Mouse (Mus musculus): ENCODE measurements around the gene Lyst. TPM values are rescaled to one million over a fixed set of nuclear protein-coding genes. Genes with fewer than 3 reads are reported as not detected.

Gene Lyst
- total and polyA plus RNA-seq, 3 experiments = 2.0 to 6.8 (median 6.7) TPM

DNA sequence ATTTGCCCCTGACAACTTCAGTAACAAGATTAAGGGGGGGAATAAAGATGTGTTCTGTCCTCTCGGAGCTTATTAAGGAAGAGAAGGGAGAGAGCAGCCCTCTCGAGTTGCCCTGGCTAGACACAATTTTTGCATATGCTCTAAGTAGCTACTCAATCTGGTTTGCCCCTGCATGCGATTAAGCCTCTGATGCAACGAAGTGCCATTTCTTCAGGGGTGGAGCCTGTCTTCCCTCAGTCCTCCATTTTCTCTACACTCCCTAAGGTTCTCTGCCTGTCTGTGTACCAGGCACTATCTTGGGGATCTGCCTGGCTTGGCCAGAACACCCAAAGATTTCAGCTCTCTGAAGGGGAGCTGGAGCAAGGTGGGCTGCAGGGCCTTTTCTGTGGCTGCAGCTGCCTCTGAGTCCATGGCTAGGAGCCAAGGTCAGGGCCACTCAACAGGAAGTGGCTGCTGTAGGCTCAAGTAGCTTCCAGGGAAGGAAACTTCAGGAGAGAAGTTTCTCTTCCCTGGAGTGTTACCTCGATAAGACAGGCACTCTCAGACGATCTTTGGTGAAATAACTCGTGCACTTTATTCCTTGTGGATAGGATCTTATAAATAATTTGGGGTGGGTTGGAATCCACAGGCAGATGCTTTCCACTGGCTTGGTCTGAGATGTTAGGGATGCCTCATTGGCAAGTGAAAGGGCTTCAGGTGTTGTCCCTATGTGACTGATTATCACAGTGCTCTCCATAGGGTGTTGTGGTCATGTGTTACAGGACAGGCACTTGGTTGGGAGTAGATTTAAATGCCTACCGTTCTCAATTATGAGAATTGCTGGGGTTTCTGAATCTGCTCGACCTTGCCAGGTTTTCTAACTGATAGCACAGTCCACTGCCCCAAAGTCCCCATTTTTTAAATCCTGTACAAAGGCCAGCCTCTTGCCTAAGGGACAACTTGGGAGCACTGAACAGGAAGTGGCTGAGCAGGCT, 40.2 kb upstream of the Lyst start:
- 0 out of 2 replicates have a peak, but pooled peaks cover 1% of the 10 kb centered on the region for H3K4me1 ChIP-seq (ENCODE audit: control insufficient read depth, insufficient read depth, low read length)
- H3K79me2 ChIP-seq (replicated peaks; ENCODE audit: control insufficient read depth, insufficient read depth, low read length) = no peaks in the 10 kb centered on the region
- H3K27ac ChIP-seq = no peak overlapping the region
- no peak overlapping the region for H3K4me3 ChIP-seq
- TF ChIP-seq POLR2A (IDR thresholded peaks at IDR 0.05; ENCODE audit: insufficient read depth, low read depth, low read length) (no peak), EP300 (IDR thresholded peaks at IDR 0.05; ENCODE audit: insufficient read depth, low read depth, low read length) (no peak), CTCF (IDR thresholded peaks at IDR 0.05) (no peak)
- no peak for DNase-seq
- intact Hi-C loops (cut with DNase I) = no loop called here
- 62% methylated on average over 9 of the region's 9 CpGs for WGBS
- H3K9ac ChIP-seq (ENCODE audit: low read depth, low read length) = no peak overlapping the region
- H3K36me3 ChIP-seq (ENCODE audit: control insufficient read depth, insufficient read depth, low read length) = no peaks in the 10 kb centered on the region
- H3K27me3 ChIP-seq (ENCODE audit: control insufficient read depth, insufficient read depth, low read length) = no peaks in the 10 kb centered on the region

DNA sequence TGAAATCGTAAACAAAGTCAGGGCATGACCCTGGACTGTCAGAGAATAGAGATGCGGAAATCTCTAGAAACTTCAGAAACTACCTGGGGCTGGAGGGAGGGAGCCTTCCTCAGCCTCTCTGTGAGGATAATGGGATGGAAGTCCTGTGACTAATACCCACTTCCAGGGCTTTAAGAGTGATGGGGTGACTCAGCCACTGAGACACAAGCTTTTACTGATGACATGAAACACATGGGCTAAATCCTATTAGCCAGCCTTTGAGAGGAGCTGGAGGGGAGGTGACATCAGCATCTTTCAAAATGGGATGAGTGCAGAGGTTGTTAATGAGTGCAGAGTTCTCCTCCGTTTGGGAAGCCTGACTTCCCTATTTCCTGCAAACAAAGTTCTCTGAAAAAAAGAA, 38.2 kb upstream of the Lyst start:
- H3K36me3 ChIP-seq (ENCODE audit: control insufficient read depth, insufficient read depth, low read length) = no peaks in the 10 kb centered on the region
- no peak overlapping the region for H3K27ac ChIP-seq
- H3K4me1 ChIP-seq (ENCODE audit: control insufficient read depth, insufficient read depth, low read length) = peaks cover 1% of the 10 kb centered on the region; the same call in 1 of the 2 replicates
- DNase-seq = no peak
- intact Hi-C loops (cut with DNase I) = no loop called here
- no peaks in the 10 kb centered on the region for H3K79me2 ChIP-seq (replicated peaks; ENCODE audit: control insufficient read depth, insufficient read depth, low read length)
- WGBS = 74% methylated on average over 3 of the region's 3 CpGs
- H3K4me3 ChIP-seq = no peak overlapping the region
- TF ChIP-seq POLR2A (IDR thresholded peaks at IDR 0.05; ENCODE audit: insufficient read depth, low read depth, low read length) (no peak), EP300 (IDR thresholded peaks at IDR 0.05; ENCODE audit: insufficient read depth, low read depth, low read length) (no peak), CTCF (IDR thresholded peaks at IDR 0.05) (no peak)
- H3K9ac ChIP-seq (ENCODE audit: low read depth, low read length) = no peak overlapping the region
- no peaks in the 10 kb centered on the region for H3K27me3 ChIP-seq (ENCODE audit: control insufficient read depth, insufficient read depth, low read length)

- no peak overlapping the region for H3K4me3 ChIP-seq
- intact Hi-C loops (cut with DNase I) = no loop called here
- no peaks in the 10 kb centered on the region for H3K36me3 ChIP-seq (ENCODE audit: control insufficient read depth, insufficient read depth, low read length)
- H3K27me3 ChIP-seq (ENCODE audit: control insufficient read depth, insufficient read depth, low read length) = no peaks in the 10 kb centered on the region
- WGBS = 54% methylated on average over 1 of the region's 1 CpGs
- DNase-seq = no peak
- no peak for TF ChIP-seq EP300 (IDR thresholded peaks at IDR 0.05; ENCODE audit: insufficient read depth, low read depth, low read length)
- H3K9ac ChIP-seq (ENCODE audit: low read depth, low read length) = no peak overlapping the region
- no peaks in the 10 kb centered on the region for H3K79me2 ChIP-seq (replicated peaks; ENCODE audit: control insufficient read depth, insufficient read depth, low read length)
- peaks cover 1% of the 10 kb centered on the region; the same call in 1 of the 2 replicates for H3K4me1 ChIP-seq (ENCODE audit: control insufficient read depth, insufficient read depth, low read length)
- no peak overlapping the region for H3K27ac ChIP-seq
These were observed 36.5 kb upstream of the Lyst start for GRCm38 (mm10) chr13:13553660-13554059.

DNA sequence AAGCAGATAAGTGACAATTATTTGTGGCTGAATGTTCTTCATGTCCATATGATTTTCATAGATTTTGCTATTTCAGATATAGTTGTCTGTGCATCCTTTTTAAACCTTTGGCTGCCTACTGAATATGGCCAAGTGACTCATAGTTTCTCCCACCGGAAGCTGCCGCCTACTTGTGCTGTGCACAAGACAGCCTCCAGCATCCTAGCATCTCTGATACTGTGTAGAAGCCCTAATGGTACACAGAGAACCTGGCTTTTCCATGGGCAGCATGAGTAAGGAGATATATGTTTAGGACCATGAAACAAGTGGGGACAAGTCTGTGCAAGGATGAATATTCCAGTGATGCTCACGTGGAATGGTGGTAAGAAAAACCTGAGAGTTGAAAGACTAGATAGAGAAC, 35.0 kb upstream of the Lyst start:
- Histone ChIP-seq H3K36me3 (ENCODE audit: control insufficient read depth, insufficient read depth, low read length) (no peaks in the 10 kb centered on the region), H3K9ac (ENCODE audit: low read depth, low read length) (no peak overlapping the region), H3K4me1 (ENCODE audit: control insufficient read depth, insufficient read depth, low read length) (peaks cover 1% of the 10 kb centered on the region; the same call in 1 of the 2 replicates), H3K79me2 (replicated peaks; ENCODE audit: control insufficient read depth, insufficient read depth, low read length) (no peaks in the 10 kb centered on the region), H3K4me3 (no peak overlapping the region), H3K27ac (no peak overlapping the region), H3K27me3 (ENCODE audit: control insufficient read depth, insufficient read depth, low read length) (no peaks in the 10 kb centered on the region)
- WGBS = 78% methylated on average over 3 of the region's 3 CpGs
- intact Hi-C loops (cut with DNase I) = no loop called here
- no peak for DNase-seq
- no peak for TF ChIP-seq CTCF (IDR thresholded peaks at IDR 0.05)
- no peak for TF ChIP-seq POLR2A (IDR thresholded peaks at IDR 0.05; ENCODE audit: insufficient read depth, low read depth, low read length)
- no peak for TF ChIP-seq EP300 (IDR thresholded peaks at IDR 0.05; ENCODE audit: insufficient read depth, low read depth, low read length)

GRCm38 (mm10) chr13:13557001-13557743, 33.0 kb upstream of the Lyst start:
- no peak for DNase-seq
- Histone ChIP-seq H3K4me1 (ENCODE audit: control insufficient read depth, insufficient read depth, low read length) (no peaks in the 10 kb centered on the region; the same call in 1 of the 2 replicates), H3K4me3 (no peak overlapping the region), H3K79me2 (replicated peaks; ENCODE audit: control insufficient read depth, insufficient read depth, low read length) (no peaks in the 10 kb centered on the region), H3K27me3 (ENCODE audit: control insufficient read depth, insufficient read depth, low read length) (no peaks in the 10 kb centered on the region), H3K27ac (no peak overlapping the region), H3K9ac (ENCODE audit: low read depth, low read length) (no peak overlapping the region), H3K36me3 (ENCODE audit: control insufficient read depth, insufficient read depth, low read length) (no peaks in the 10 kb centered on the region)
- no peak for TF ChIP-seq CTCF (IDR thresholded peaks at IDR 0.05)
- no peak for TF ChIP-seq EP300 (IDR thresholded peaks at IDR 0.05; ENCODE audit: insufficient read depth, low read depth, low read length)
- intact Hi-C loops (cut with DNase I) = no loop called here
- 75% methylated on average over 5 of the region's 5 CpGs for WGBS

DNA sequence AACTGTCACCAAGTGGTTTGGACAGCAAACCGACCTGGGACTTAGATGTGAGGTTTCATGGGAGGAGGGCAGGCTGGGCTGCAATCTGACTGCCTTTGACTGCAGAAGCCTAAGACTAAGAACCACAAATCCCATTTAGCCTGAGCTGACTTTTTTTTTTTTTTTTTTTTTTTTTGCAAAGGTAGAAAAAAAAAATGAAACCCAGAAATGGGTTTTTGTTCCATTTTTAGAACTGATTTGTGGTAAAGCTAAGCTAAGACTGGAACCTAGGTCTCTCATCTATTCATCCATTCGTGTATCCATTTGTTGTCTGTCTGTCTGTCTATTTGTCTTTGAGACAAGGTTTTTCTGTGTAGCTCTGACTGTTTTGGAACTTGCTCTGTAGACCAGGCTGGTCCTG, 31.9 kb upstream of the Lyst start:
- Histone ChIP-seq H3K27me3 (ENCODE audit: control insufficient read depth, insufficient read depth, low read length) (no peaks in the 10 kb centered on the region), H3K36me3 (ENCODE audit: control insufficient read depth, insufficient read depth, low read length) (no peaks in the 10 kb centered on the region), H3K79me2 (replicated peaks; ENCODE audit: control insufficient read depth, insufficient read depth, low read length) (no peaks in the 10 kb centered on the region), H3K9ac (ENCODE audit: low read depth, low read length) (no peak overlapping the region), H3K4me3 (no peak overlapping the region), H3K4me1 (ENCODE audit: control insufficient read depth, insufficient read depth, low read length) (no peaks in the 10 kb centered on the region; the same call in 1 of the 2 replicates), H3K27ac (no peak overlapping the region)
- TF ChIP-seq POLR2A (IDR thresholded peaks at IDR 0.05; ENCODE audit: insufficient read depth, low read depth, low read length) (no peak), EP300 (IDR thresholded peaks at IDR 0.05; ENCODE audit: insufficient read depth, low read depth, low read length) (no peak), CTCF (IDR thresholded peaks at IDR 0.05) (no peak)
- 65% methylated on average over 2 of the region's 2 CpGs for WGBS
- no peak for DNase-seq
- intact Hi-C loops (cut with DNase I) = no loop called here

Measured in heart, adult 2 months (tissue).